Mouse (Mus musculus) Patski (cell line): ENCODE results near the gene Herpud1. TPM values are rescaled to one million over a fixed set of nuclear protein-coding genes. Genes with fewer than 3 reads are reported as not detected.

Source experiments
- ATAC-seq: fragments of 100-300 bp; one replicate; pipeline ENCODE4 v1.8.0; 2021
- CTCF ChIA-PET: fragments of 350-600 bp; sonication (Branson Sonifier 250); formaldehyde crosslinking; loops from one replicate; lab custom pipeline; 2022; ENCODE audit warnings: inconsistent platforms; lab: Charles Lee
- POLR2A ChIA-PET: fragments of 350-600 bp; sonication (Branson Sonifier 250); formaldehyde crosslinking; loops from one replicate; lab custom pipeline; 2022; ENCODE audit warnings: antibody characterized with exemption, inconsistent platforms; lab: Charles Lee
- DNase-seq: peaks from one replicate; pipeline ENCODE4 v3.0.0-alpha.2; 2011; ENCODE audit warnings: low read depth, low spot score
- H3K27me3 ChIP-seq: fragments of 371-371 bp; one replicate; pipeline ENCODE4 v1.5.1; 2021
- CTCF ChIP-seq: fragments of 100-300 bp; IDR thresholded peaks from one replicate; pipeline ENCODE4 v1.5.1; 2021
- in situ Hi-C: fragments of 300-500 bp; cut with MboI; formaldehyde crosslinking; loops from 3 replicates; pipeline ENCODE4 v1.11.1; 2018; ENCODE audit warnings: low pct_unique_long_range_greater_than_20kb, mixed read lengths
- polyA plus RNA-seq: library from polyadenylated mRNA; unstranded; gene quantifications from one replicate; pipeline ENCODE4 v1.2.3, GENCODE M21; 2021

Herpud1 gene
- polyA plus RNA-seq, 1 experiment from 2014 or later = 77.7 TPM

- ChIA-PET POLR2A (no interaction called here), CTCF (no interaction called here)
- no peak for TF ChIP-seq CTCF
- H3K27me3 ChIP-seq = peaks cover 15% of the 10 kb centered on the region
- in situ Hi-C loops = no loop called here
- DNase-seq (no peak), ATAC-seq (no peak)
Observed at GRCm38 (mm10) chr8:94429376-94429775, 43.1 kb downstream of the Herpud1 start.

- TF ChIP-seq CTCF = no peak
- in situ Hi-C loops = no loop called here
- ATAC-seq = no peak
- CTCF ChIA-PET = interaction anchor here (1.4 to 1.7 kb wide), 4 partner anchors 12 to 89 kb away, joined by 3 read pairs; no protein-coding TSS in a partner anchor
- H3K27me3 ChIP-seq = peaks cover 10% of the 10 kb centered on the region
- POLR2A ChIA-PET = interaction anchor here (0.6 kb wide), 1 partner anchor 8 kb away, joined by 3 read pairs; no protein-coding TSS in a partner anchor
- DNase-seq = no peak
Observed at GRCm38 (mm10) chr8:94432212-94432611, 46.0 kb downstream of the Herpud1 start.

- TF ChIP-seq CTCF = no peak
- in situ Hi-C loops = no loop called here
- ChIA-PET POLR2A (no interaction called here), CTCF (interaction anchor here (1.7 kb wide), 1 partner anchor 51 kb away, joined by 3 read pairs; no protein-coding TSS in a partner anchor)
- peak; percentile 68 for ATAC-seq
- no peak for DNase-seq
- H3K27me3 ChIP-seq = peaks cover 10% of the 10 kb centered on the region
Observed at GRCm38 (mm10) chr8:94433981-94434466, 47.8 kb downstream of the Herpud1 start, which contains the start of gene Nlrc5. Nlrc5 (plus strand) TSS chr8:94434356.

GRCm38 (mm10) chr8:94434958-94435357 is 48.7 kb downstream of the Herpud1 start:
- ATAC-seq = no peak
- DNase-seq = no peak
- in situ Hi-C loops = loop anchor here (5.0 kb wide), 1 partner anchor 42 kb away; no protein-coding TSS in a partner anchor
- ChIA-PET CTCF (no interaction called here), POLR2A (no interaction called here)
- peaks cover 16% of the 10 kb centered on the region for H3K27me3 ChIP-seq
- no peak for TF ChIP-seq CTCF

GRCm38 (mm10) chr8:94435397-94436111 is 49.3 kb downstream of the Herpud1 start:
- in situ Hi-C loops = loop anchor here (5.0 kb wide), 1 partner anchor 42 kb away; no protein-coding TSS in a partner anchor
- H3K27me3 ChIP-seq = peaks cover 17% of the 10 kb centered on the region
- ChIA-PET POLR2A (no interaction called here), CTCF (interaction anchor here (0.7 kb wide), 1 partner anchor 11 kb away, joined by 3 read pairs; no protein-coding TSS in a partner anchor)
- no peak for TF ChIP-seq CTCF
- DNase-seq (no peak), ATAC-seq (no peak)

GRCm38 (mm10) chr8:94436112-94436572 is 49.9 kb downstream of the Herpud1 start:
- ATAC-seq = no peak
- POLR2A ChIA-PET = no interaction called here
- CTCF ChIA-PET = no interaction called here

GRCm38 (mm10) chr8:94436900-94437299 is 50.7 kb downstream of the Herpud1 start:
- peaks cover 15% of the 10 kb centered on the region for H3K27me3 ChIP-seq
- ChIA-PET POLR2A (no interaction called here), CTCF (no interaction called here)
- ATAC-seq = no peak
- in situ Hi-C loops = loop anchor here (5.0 kb wide), 1 partner anchor 40 kb away; no protein-coding TSS in a partner anchor
- DNase-seq = no peak
- no peak for TF ChIP-seq CTCF

More at GRCm38 (mm10) chr8:94436112-94436572, 49.9 kb downstream of the Herpud1 start:
- in situ Hi-C loops = loop anchor here (5.0 kb wide), 1 partner anchor 41 kb away; no protein-coding TSS in a partner anchor
- TF ChIP-seq CTCF = no peak
- DNase-seq = no peak
- peaks cover 15% of the 10 kb centered on the region for H3K27me3 ChIP-seq

- peaks cover 17% of the 10 kb centered on the region for H3K27me3 ChIP-seq
- in situ Hi-C loops = loop anchor here (5.0 kb wide), 1 partner anchor 39 kb away; no protein-coding TSS in a partner anchor
- DNase-seq = no peak
- TF ChIP-seq CTCF = no peak
- POLR2A ChIA-PET = no interaction called here
- CTCF ChIA-PET = no interaction called here
- ATAC-seq = no peak
Observed at GRCm38 (mm10) chr8:94438659-94439058, 52.4 kb downstream of the Herpud1 start.

GRCm38 (mm10) chr8:94439691-94440090 is 53.5 kb downstream of the Herpud1 start:
- POLR2A ChIA-PET = no interaction called here
- H3K27me3 ChIP-seq = peaks cover 12% of the 10 kb centered on the region
- DNase-seq (no peak), ATAC-seq (no peak)
- in situ Hi-C loops = loop anchor here (5.0 kb wide), 1 partner anchor 38 kb away; no protein-coding TSS in a partner anchor
- TF ChIP-seq CTCF = no peak
- CTCF ChIA-PET = no interaction called here

GRCm38 (mm10) chr8:94440389-94440788 is 54.2 kb downstream of the Herpud1 start:
- no peak for TF ChIP-seq CTCF
- DNase-seq = no peak
- peaks cover 12% of the 10 kb centered on the region for H3K27me3 ChIP-seq
- ChIA-PET CTCF (no interaction called here), POLR2A (interaction anchor here (0.6 kb wide), 1 partner anchor 8 kb away, joined by 3 read pairs; no protein-coding TSS in a partner anchor)
- in situ Hi-C loops = no loop called here
- no peak for ATAC-seq
